Mouse (Mus musculus) CH12.LX (cell line): ENCODE measurements around the gene Capn1. TPM values are rescaled to one million over a fixed set of nuclear protein-coding genes. Genes with fewer than 3 reads are reported as not detected.

Experiments
- DNase-seq: peaks from one replicate; pipeline ENCODE4 v3.0.0-alpha.2; 2013; ENCODE audit errors: extremely low read depth
- H3K27ac ChIP-seq: 2 replicates; pipeline ENCODE4 v1.5.1; 2012; ENCODE audit warnings: low read depth, mild to moderate bottlenecking, control low read depth, moderate library complexity; ENCODE audit not compliant: insufficient read depth
- H3K27me3 ChIP-seq: replicated peaks from 2 replicates; pipeline ENCODE3; 2012; ENCODE audit warnings: inconsistent platforms
- H3K36me3 ChIP-seq, 2 experiments: replicated peaks in 1 of 2; 2 replicates each; pipeline versions ENCODE3 to v1.6.1; 2012; ENCODE audit warnings: inconsistent platforms in 1 of 2, low read length in 1 of 2, mild to moderate bottlenecking in 1 of 2, mixed read lengths in 1 of 2, moderate library complexity in 1 of 2; ENCODE audit not compliant: control insufficient read depth in 1 of 2, insufficient read depth in 1 of 2
- H3K4me1 ChIP-seq, 2 experiments: 2 replicates each; pipeline ENCODE4 v1.6.1; 2012; ENCODE audit warnings: inconsistent platforms in 1 of 2, moderate library complexity in 1 of 2; ENCODE audit not compliant: insufficient read depth in 2 of 2, control insufficient read depth in 1 of 2
- H3K4me2 ChIP-seq: 2 replicates; pipeline ENCODE4 v1.6.1; 2012; ENCODE audit warnings: low read depth, mild to moderate bottlenecking, control low read depth; ENCODE audit not compliant: poor library complexity, insufficient read depth, severe bottlenecking
- H3K4me3 ChIP-seq, 3 experiments: fragments of 150-350 bp in 1 of 3; sonication (generic) in 1 of 3; replicated peaks in 1 of 3; 2 replicates each; pipeline versions ENCODE3 to v1.5.1; 2011 to 2012; ENCODE audit warnings: low read depth in 2 of 3, low read length in 2 of 3, mild to moderate bottlenecking in 2 of 3, moderate library complexity in 2 of 3, control low read depth in 1 of 3, improper control_type of control experiment in 1 of 3, inconsistent platforms in 1 of 3, mixed read lengths in 1 of 3; ENCODE audit not compliant: poor library complexity in 1 of 3
- H3K79me2 ChIP-seq: replicated peaks from 2 replicates; pipeline ENCODE4 v1.6.1; 2012; ENCODE audit warnings: mild to moderate bottlenecking, moderate library complexity; ENCODE audit not compliant: control insufficient read depth, poor library complexity, insufficient read depth, severe bottlenecking; ENCODE audit errors: extremely low read depth
- H3K9ac ChIP-seq: 2 replicates; pipeline ENCODE4 v1.6.1; 2012; ENCODE audit warnings: low read depth, mild to moderate bottlenecking, control low read depth, moderate library complexity; ENCODE audit not compliant: insufficient read depth
- H3K9me3 ChIP-seq: replicated peaks from 2 replicates; pipeline ENCODE3; 2012; ENCODE audit warnings: low read length, inconsistent platforms, mixed read lengths
- BHLHE40 ChIP-seq: IDR thresholded peaks from 2 replicates; pipeline ENCODE4 v1.6.1; 2011; ENCODE audit warnings: mild to moderate bottlenecking, low read depth, low read length, improper control_type of control experiment
- CHD2 ChIP-seq: IDR thresholded peaks from 2 replicates; pipeline ENCODE4 v1.6.1; 2011; ENCODE audit warnings: low read length, improper control_type of control experiment
- E2F4 ChIP-seq: IDR thresholded peaks from 2 replicates; pipeline ENCODE4 v1.6.1; 2011; ENCODE audit warnings: low read depth, low read length, improper control_type of control experiment; ENCODE audit not compliant: insufficient replicate concordance
- ELF1 ChIP-seq: IDR thresholded peaks from 2 replicates; pipeline ENCODE4 v1.6.1; 2014; ENCODE audit warnings: low read depth, mild to moderate bottlenecking, inconsistent platforms, low read length, improper control_type of control experiment
- EP300 ChIP-seq: IDR thresholded peaks from 2 replicates; pipeline ENCODE4 v1.6.1; 2011; ENCODE audit warnings: low read length, improper control_type of control experiment
- ETS1 ChIP-seq: conservative IDR thresholded peaks from 2 replicates; pipeline ENCODE4 v1.6.1; 2012; ENCODE audit warnings: low read depth, mild to moderate bottlenecking, inconsistent platforms, low read length, improper control_type of control experiment, moderate library complexity
- GABPA ChIP-seq: IDR thresholded peaks from 2 replicates; pipeline ENCODE4 v1.6.1; 2012; ENCODE audit warnings: low read depth, low read length, improper control_type of control experiment, inconsistent platforms; ENCODE audit not compliant: insufficient replicate concordance
- HCFC1 ChIP-seq: IDR thresholded peaks from 2 replicates; pipeline ENCODE4 v1.6.1; 2012; ENCODE audit warnings: low read depth, mild to moderate bottlenecking, inconsistent platforms, low read length, improper control_type of control experiment
- JUN ChIP-seq: IDR thresholded peaks from 2 replicates; pipeline ENCODE4 v1.6.1; 2011; ENCODE audit warnings: low read depth, mild to moderate bottlenecking, low read length, improper control_type of control experiment, moderate library complexity; ENCODE audit not compliant: insufficient read depth
- JUND ChIP-seq: conservative IDR thresholded peaks from 2 replicates; pipeline ENCODE4 v1.6.1; 2011; ENCODE audit warnings: low read depth, low read length, improper control_type of control experiment
- KAT2A ChIP-seq: IDR thresholded peaks from 2 replicates; pipeline ENCODE4 v1.6.1; 2012; ENCODE audit warnings: low read length, improper control_type of control experiment, inconsistent platforms; ENCODE audit not compliant: insufficient replicate concordance
- MAFK ChIP-seq: IDR thresholded peaks from 2 replicates; pipeline ENCODE4 v1.6.1; 2011; ENCODE audit warnings: low read length, improper control_type of control experiment; ENCODE audit not compliant: insufficient replicate concordance
- MAX ChIP-seq: IDR thresholded peaks from 2 replicates; pipeline ENCODE4 v1.6.1; 2011; ENCODE audit warnings: low read length, improper control_type of control experiment
- MAZ ChIP-seq: IDR thresholded peaks from 2 replicates; pipeline ENCODE4 v1.6.1; 2012; ENCODE audit warnings: low read depth, mild to moderate bottlenecking, inconsistent platforms, low read length, improper control_type of control experiment, moderate library complexity
- MEF2A ChIP-seq: IDR thresholded peaks from 2 replicates; pipeline ENCODE4 v1.6.1; 2014; ENCODE audit warnings: low read depth, mild to moderate bottlenecking, inconsistent platforms, low read length, improper control_type of control experiment, borderline replicate concordance
- MXI1 ChIP-seq: IDR thresholded peaks from 2 replicates; pipeline ENCODE4 v1.6.1; 2011; ENCODE audit warnings: mild to moderate bottlenecking, low read depth, low read length, improper control_type of control experiment
- MYC ChIP-seq: IDR thresholded peaks from 2 replicates; pipeline ENCODE4 v1.6.1; 2011; ENCODE audit warnings: low read depth, mild to moderate bottlenecking, improper control_type of control experiment, low read length
- NELFE ChIP-seq: IDR thresholded peaks from 2 replicates; pipeline ENCODE4 v1.6.1; 2011; ENCODE audit warnings: low read depth, low read length, improper control_type of control experiment
- NRF1 ChIP-seq: IDR thresholded peaks from 2 replicates; pipeline ENCODE4 v1.6.1; 2014; ENCODE audit warnings: low read depth, mild to moderate bottlenecking, inconsistent platforms, low read length, improper control_type of control experiment, moderate library complexity
- POLR2A ChIP-seq: IDR thresholded peaks from 2 replicates; pipeline ENCODE4 v1.6.1; 2011; ENCODE audit warnings: low read depth, mild to moderate bottlenecking, improper control_type of control experiment, low read length
- POLR2AphosphoS2 ChIP-seq: IDR thresholded peaks from 2 replicates; pipeline ENCODE4 v1.6.1; 2011; ENCODE audit warnings: low read depth, low read length, improper control_type of control experiment
- RAD21 ChIP-seq: IDR thresholded peaks from 2 replicates; pipeline ENCODE4 v1.6.1; 2011; ENCODE audit warnings: low read depth, mild to moderate bottlenecking, low read length, improper control_type of control experiment, moderate library complexity
- RCOR1 ChIP-seq: conservative IDR thresholded peaks from 2 replicates; pipeline ENCODE4 v1.6.1; 2012; ENCODE audit warnings: low read depth, mild to moderate bottlenecking, inconsistent platforms, low read length, improper control_type of control experiment
- SIN3A ChIP-seq: IDR thresholded peaks from 2 replicates; pipeline ENCODE4 v1.6.1; 2012; ENCODE audit warnings: low read length, improper control_type of control experiment, inconsistent platforms
- TBP ChIP-seq: conservative IDR thresholded peaks from 2 replicates; pipeline ENCODE4 v1.6.1; 2011; ENCODE audit warnings: low read depth, low read length, improper control_type of control experiment
- TCF12 ChIP-seq: IDR thresholded peaks from 2 replicates; pipeline ENCODE4 v1.6.1; 2014; ENCODE audit warnings: low read depth, mild to moderate bottlenecking, inconsistent platforms, low read length, improper control_type of control experiment
- UBTF ChIP-seq: IDR thresholded peaks from 2 replicates; pipeline ENCODE4 v1.6.1; 2012; ENCODE audit warnings: low read depth, mild to moderate bottlenecking, inconsistent platforms, low read length, improper control_type of control experiment, moderate library complexity
- ZC3H11A ChIP-seq: IDR thresholded peaks from 2 replicates; pipeline ENCODE4 v1.6.1; 2012; ENCODE audit warnings: low read depth, mild to moderate bottlenecking, inconsistent platforms, low read length, improper control_type of control experiment
- dilution Hi-C: fragments of 300-500 bp; cut with MboI; formaldehyde crosslinking; loops from 2 replicates; pipeline ENCODE4 v1.14.3; 2020; ENCODE audit warnings: low sequenced_read_pairs; ENCODE audit not compliant: extremely low pct_unique_long_range_greater_than_20kb, extremely low pct_ligation_motif_present
- in situ Hi-C: fragments of 300-500 bp; cut with MboI; formaldehyde crosslinking; loops from 3 replicates; pipeline ENCODE4 v1.14.3; 2019; ENCODE audit warnings: low sequenced_read_pairs, low pct_ligation_motif_present, low pct_unique_long_range_greater_than_20kb, mixed read lengths
- polyA plus RNA-seq: library from polyadenylated mRNA; unstranded; fragments of >175 nt; gene quantifications from 2 replicates; pipeline ENCODE4 v1.2.1, GENCODE M21; 2012; ENCODE audit warnings: low read depth; ENCODE audit not compliant: insufficient read length
- total RNA-seq, 2 experiments: library from RNA; depleted of rRNA; stranded (reverse); fragments of 300-350 nt in 1 of 2; fragments of >200 nt in 1 of 2; gene quantifications; 2 replicates each; pipeline ENCODE4 v1.2.3; 2012 to 2014

Capn1 gene
- total and polyA plus RNA-seq, 3 experiments, result 20.0 to 42.9 (median 40.2) TPM

DNA sequence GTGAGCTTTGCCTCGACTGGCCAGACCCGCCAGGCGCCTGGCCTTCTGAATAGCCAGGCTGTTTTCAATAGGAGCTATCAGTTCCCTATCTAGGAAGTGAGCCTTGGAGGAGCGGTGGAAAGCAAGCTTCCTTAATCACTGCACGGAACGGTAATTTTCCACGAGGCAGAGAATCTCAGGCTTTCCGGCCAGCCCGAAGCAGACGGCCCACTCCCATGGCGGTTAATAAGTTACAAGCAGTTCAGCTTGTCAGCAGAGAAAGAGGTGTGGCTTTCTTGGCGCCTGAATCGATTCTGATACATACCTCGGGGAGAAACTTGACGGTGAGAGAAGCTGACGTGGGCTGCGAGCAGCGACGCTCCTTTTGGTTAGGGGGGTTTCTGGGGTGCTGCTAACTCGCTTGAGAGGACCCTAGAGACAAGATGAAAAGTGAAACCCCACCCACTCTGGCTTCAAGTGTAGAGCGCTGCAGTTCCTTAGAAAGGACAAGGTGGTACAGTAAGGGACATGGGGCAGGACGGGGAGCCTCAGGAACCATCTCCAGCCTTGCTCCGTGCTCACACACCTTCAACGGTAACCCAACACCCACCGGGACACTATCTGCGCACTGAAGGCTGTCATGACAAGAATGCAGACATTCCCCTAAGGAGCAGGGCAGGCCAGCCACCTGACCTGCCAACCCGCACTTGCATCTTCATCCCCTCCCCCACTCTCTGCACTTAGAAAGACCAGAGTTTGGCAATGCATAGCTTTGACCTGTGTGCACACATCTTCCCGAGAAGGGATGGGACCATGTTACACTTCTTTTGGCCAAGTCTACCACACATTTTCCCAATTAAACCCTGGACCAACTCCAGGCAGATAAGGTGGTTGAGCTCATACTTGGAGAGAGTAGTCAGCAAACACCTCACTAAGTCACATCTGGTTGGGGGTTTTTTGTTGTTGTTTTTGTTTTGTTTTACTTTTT, 59.7 kb downstream of the Capn1 start:
- no peak for TF ChIP-seq UBTF
- no peak for TF ChIP-seq MYC
- no peak for TF ChIP-seq TCF12
- TF ChIP-seq MAZ, result no peak
- no peak for TF ChIP-seq ZC3H11A
- no peak for TF ChIP-seq MXI1
- TF ChIP-seq E2F4, result no peak
- no peak for TF ChIP-seq TBP
- TF ChIP-seq ETS1, result no peak
- no peak for TF ChIP-seq HCFC1
- no peak for TF ChIP-seq EP300
- TF ChIP-seq RCOR1, result no peak
- Histone ChIP-seq H3K4me2 (no peak overlapping the region), H3K4me1 (peaks cover 0 to 10% of the 10 kb centered on the region in 2 experiments; a peak in 1 of 4 replicates), H3K27ac (no peak overlapping the region), H3K36me3 (peaks cover 73 to 91% of the 10 kb centered on the region in 2 experiments), H3K4me3 (no peak overlapping the region), H3K79me2 (peaks cover 6% of the 10 kb centered on the region), H3K9me3 (no peaks in the 10 kb centered on the region), H3K9ac (no peak overlapping the region), H3K27me3 (no peaks in the 10 kb centered on the region)
- no peak for DNase-seq
- in situ Hi-C loops, result no loop called here
- dilution Hi-C loops, result no loop called here

DNA sequence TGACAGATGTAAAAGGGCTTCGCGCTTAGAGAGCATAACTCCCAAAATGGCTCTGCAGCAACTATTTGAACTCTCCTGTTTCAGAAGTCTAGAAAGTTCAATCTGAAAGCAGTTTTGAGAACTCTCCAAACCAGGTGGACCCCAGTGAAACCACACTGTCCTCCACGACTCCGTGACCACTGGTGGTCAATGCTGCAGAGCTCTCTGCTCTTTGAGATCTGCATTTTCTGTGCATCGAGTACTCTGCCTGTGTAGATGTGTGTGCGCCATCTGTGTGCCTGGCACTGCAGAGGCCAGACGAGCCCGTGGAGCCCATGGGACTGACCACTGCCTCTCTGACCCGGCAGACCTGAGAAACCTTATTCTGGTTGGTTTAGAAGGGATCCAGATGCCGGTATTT, 60.8 kb downstream of the Capn1 start:
- DNase-seq, result no peak
- H3K36me3 ChIP-seq, result peaks cover 78 to 94% of the 10 kb centered on the region in 2 experiments

More for the DNA sequence above, 60.8 kb downstream of the Capn1 start:
- no peak overlapping the region for H3K4me3 ChIP-seq
- no peaks in the 10 kb centered on the region for H3K27me3 ChIP-seq
- dilution Hi-C loops, result no loop called here
- TF ChIP-seq MEF2A, result no peak
- TF ChIP-seq MAX, result no peak
- TF ChIP-seq JUND, result no peak
- TF ChIP-seq CHD2, result no peak
- TF ChIP-seq KAT2A, result no peak
- no peak for TF ChIP-seq TCF12
- TF ChIP-seq POLR2A, result no peak
- no peak for TF ChIP-seq NRF1
- TF ChIP-seq NELFE, result no peak
- no peak for TF ChIP-seq HCFC1
- TF ChIP-seq POLR2AphosphoS2, result no peak
- no peak for TF ChIP-seq MAZ
- TF ChIP-seq GABPA, result no peak
- TF ChIP-seq ELF1, result no peak
- no peak for TF ChIP-seq RAD21
- TF ChIP-seq EP300, result no peak
- no peak for TF ChIP-seq SIN3A
- TF ChIP-seq BHLHE40, result no peak
- TF ChIP-seq JUN, result no peak
- TF ChIP-seq MAFK, result no peak
- H3K4me1 ChIP-seq, result peaks cover 0 to 8% of the 10 kb centered on the region in 2 experiments; a peak in 1 of 4 replicates
- no peaks in the 10 kb centered on the region for H3K9me3 ChIP-seq
- H3K9ac ChIP-seq, result no peak overlapping the region
- H3K79me2 ChIP-seq, result no peaks in the 10 kb centered on the region
- no peak overlapping the region for H3K27ac ChIP-seq
- no peak overlapping the region for H3K4me2 ChIP-seq
- in situ Hi-C loops, result no loop called here
